Comparison of ENCODE assay signal across 10 mouse cellular contexts in the genomic region with DNA sequence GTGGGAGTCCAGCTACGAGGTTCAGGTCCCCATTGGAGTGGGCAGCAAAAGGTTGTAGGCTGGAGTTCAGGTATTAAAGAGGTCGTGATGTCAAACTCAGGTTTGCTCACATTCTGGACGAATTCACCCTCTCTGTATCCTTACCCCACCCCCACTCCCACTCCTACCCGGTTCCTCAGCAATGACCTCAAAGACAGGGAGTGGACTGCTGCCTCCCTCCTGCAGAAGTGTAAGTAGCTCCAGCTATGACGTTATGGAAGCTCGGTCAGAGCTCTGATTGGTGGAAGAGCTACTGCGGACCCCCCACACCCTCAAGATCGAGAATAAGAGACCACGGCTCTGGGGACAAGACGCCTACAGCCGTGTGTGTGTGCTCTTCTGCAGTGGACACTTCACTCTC. TPM values are rescaled to one million over a fixed set of nuclear protein-coding genes. Genes with fewer than 3 reads are reported as not detected.
DNase-seq lines count a peak whose midpoint lies in the region; ATAC-seq and TF ChIP-seq lines count a peak whose summit lies in the region.
"Had no signal": no experiment of that assay in that cellular context is flagged by ENCODE, and none has a peak within 500 bp of the region (broad histone marks: within the 10 kb centered on the region; RNA-seq: fewer than 3 reads in every experiment).

A gene (plus strand): TSS at position 344 of the 400 bp plus-strand sequence.

- no peak within 1 kb of the TSS for H3K27ac ChIP-seq in gastrocnemius, adult 2 months
- no peak within 1 kb of the TSS for H3K27ac ChIP-seq in neural tube, embryonic 11.5 days (ENCODE audit: low read depth, low read length)
- H3K27ac ChIP-seq in limb, embryonic 15.5 days, result no peak within 1 kb of the TSS
- no peak within 1 kb of the TSS for H3K27ac ChIP-seq in stomach, postnatal 0 days (replicated peaks)

- no peak for TF ChIP-seq EP300 in stomach, postnatal 0 days (optimal IDR thresholded peaks at IDR 0.05)

- H3K27me3 ChIP-seq in neural tube, embryonic 11.5 days (ENCODE audit: control insufficient read depth, insufficient read depth, low read length), result peaks cover 25% of the 10 kb centered on the region
- peaks cover 42% of the 10 kb centered on the region for H3K27me3 ChIP-seq in limb, embryonic 15.5 days
- H3K27me3 ChIP-seq in stomach, postnatal 0 days (ENCODE audit: control insufficient read depth, insufficient read depth, low read length), result 0 out of 2 replicates have a peak, but pooled peaks cover 2% of the 10 kb centered on the region

- no peaks in the 10 kb centered on the region for H3K36me3 ChIP-seq in neural tube, embryonic 11.5 days (ENCODE audit: control insufficient read depth, insufficient read depth, low read length)
- no peaks in the 10 kb centered on the region for H3K36me3 ChIP-seq in limb, embryonic 15.5 days
- no peaks in the 10 kb centered on the region for H3K36me3 ChIP-seq in stomach, postnatal 0 days (ENCODE audit: control insufficient read depth, insufficient read depth, low read length)

- H3K9me3 ChIP-seq in neural tube, embryonic 11.5 days (ENCODE audit: control insufficient read depth, low read length), result no peaks in the 10 kb centered on the region
- no peaks in the 10 kb centered on the region for H3K9me3 ChIP-seq in limb, embryonic 15.5 days
- H3K9me3 ChIP-seq in stomach, postnatal 0 days (ENCODE audit: control insufficient read depth, low read length), result no peaks in the 10 kb centered on the region

- no peak for DNase-seq in gastrocnemius, adult 2 months
- no peak for DNase-seq in gastrocnemius, adult 18-20 months (ENCODE audit: low spot score)
- DNase-seq in neural tube, embryonic 11.5 days (ENCODE audit: low spot score), result no peak
- DNase-seq in neural tube, embryonic 10.5 days (ENCODE audit: extremely low spot score, low spot score), result no peak
- DNase-seq in stomach, postnatal 0 days (ENCODE audit: low spot score), result no peak
- no peak for DNase-seq in adrenal gland, postnatal 14 days
- DNase-seq in kidney, postnatal 4 days, result no peak
- DNase-seq: cerebellum, adult 2 months; lung, adult 2 months had no signal

- peak within 1 kb of the TSS; percentile 34 for H3K4me2 ChIP-seq in neural tube, embryonic 11.5 days (ENCODE audit: low read depth)
- H3K4me2 ChIP-seq in limb, embryonic 15.5 days, result peak within 1 kb of the TSS; percentile 28
- H3K4me2 ChIP-seq in stomach, postnatal 0 days (replicated peaks; ENCODE audit: low read depth), result peak within 1 kb of the TSS; percentile 37

- ATAC-seq in neural tube, embryonic 11.5 days (ENCODE audit: insufficient read depth, low FRiP score, low TSS enrichment), result no peak
- no peak for ATAC-seq in limb, embryonic 15.5 days (ENCODE audit: insufficient number of reproducible peaks, low FRiP score, low TSS enrichment, low read depth)
- ATAC-seq in stomach, postnatal 0 days (ENCODE audit: low FRiP score, low TSS enrichment), result 0 out of 2 replicates have a peak, but pooled peaks have one; percentile 35

- peak within 1 kb of the TSS; percentile 13; the same call in 1 of the 2 replicates for H3K4me3 ChIP-seq in gastrocnemius, adult 2 months
- H3K4me3 ChIP-seq in neural tube, embryonic 11.5 days (ENCODE audit: low read depth, low read length), result no peak within 1 kb of the TSS
- H3K4me3 ChIP-seq in limb, embryonic 15.5 days, result peak within 1 kb of the TSS; percentile 9
- H3K4me3 ChIP-seq in stomach, postnatal 0 days (ENCODE audit: low read depth, low read length), result peak within 1 kb of the TSS; percentile 13

- H3K9ac ChIP-seq in neural tube, embryonic 11.5 days (ENCODE audit: low read length), result no peak within 1 kb of the TSS
- H3K9ac ChIP-seq in limb, embryonic 15.5 days, result no peak within 1 kb of the TSS
- 0 out of 2 replicates have a peak within 1 kb of the TSS, but pooled peaks have one; percentile 4 for H3K9ac ChIP-seq in stomach, postnatal 0 days (ENCODE audit: low read length)

- WGBS in neural tube, embryonic 11.5 days, result 6% methylated on average over 11 of the region's 11 CpGs
- 7% methylated on average over 11 of the region's 11 CpGs for WGBS in limb, embryonic 15.5 days
- 7% methylated on average over 11 of the region's 11 CpGs for WGBS in stomach, postnatal 0 days

- TF ChIP-seq CTCF in gastrocnemius, adult 2 months (IDR thresholded peaks at IDR 0.05), result no peak
- TF ChIP-seq CTCF in stomach, postnatal 0 days (IDR thresholded peaks at IDR 0.05; ENCODE audit: low read depth), result no peak

- intact Hi-C loops in gastrocnemius, adult 2 months (cut with DNase I), result no loop called here

- H3K4me1 ChIP-seq in neural tube, embryonic 11.5 days (ENCODE audit: control insufficient read depth, insufficient read depth, low read length), result peaks cover 7% of the 10 kb centered on the region; the same call in 1 of the 2 replicates
- peaks cover 19% of the 10 kb centered on the region for H3K4me1 ChIP-seq in limb, embryonic 15.5 days
- H3K4me1 ChIP-seq in stomach, postnatal 0 days (replicated peaks; ENCODE audit: control insufficient read depth, insufficient read depth), result no peaks in the 10 kb centered on the region

RNA-seq across cellular contexts. Expression of the gene that starts here (rescaled TPM):
- not detected for total RNA-seq in gastrocnemius, adult 2 months (2021)
- not detected for total RNA-seq in gastrocnemius, adult 18-20 months (2021)
- polyA plus RNA-seq in neural tube, embryonic 11.5 days (2014; fragmentation: Nextera tagmentation; extraction: Ambion mirVana), result 0.69 and 2.2 TPM in 2 replicates
- 0.46 and 0.50 TPM in 2 replicates for polyA plus RNA-seq in limb, embryonic 15.5 days (2015; fragmentation: Nextera tagmentation; extraction: Ambion mirVana)
- 3.5 and 3.7 TPM in 2 replicates for polyA plus RNA-seq in stomach, postnatal 0 days (2015; fragmentation: Nextera tagmentation; extraction: Ambion mirVana)
- not detected in 2 replicates for total RNA-seq in adrenal gland, postnatal 14 days (2021)
